Mouse (Mus musculus): Measurements from ENCODE around the gene Scyl1. TPM values are rescaled to one million over a fixed set of nuclear protein-coding genes. Genes with fewer than 3 reads are reported as not detected.

The Scyl1 gene
- polyA plus RNA-seq, 1 experiment = 158 TPM

DNA sequence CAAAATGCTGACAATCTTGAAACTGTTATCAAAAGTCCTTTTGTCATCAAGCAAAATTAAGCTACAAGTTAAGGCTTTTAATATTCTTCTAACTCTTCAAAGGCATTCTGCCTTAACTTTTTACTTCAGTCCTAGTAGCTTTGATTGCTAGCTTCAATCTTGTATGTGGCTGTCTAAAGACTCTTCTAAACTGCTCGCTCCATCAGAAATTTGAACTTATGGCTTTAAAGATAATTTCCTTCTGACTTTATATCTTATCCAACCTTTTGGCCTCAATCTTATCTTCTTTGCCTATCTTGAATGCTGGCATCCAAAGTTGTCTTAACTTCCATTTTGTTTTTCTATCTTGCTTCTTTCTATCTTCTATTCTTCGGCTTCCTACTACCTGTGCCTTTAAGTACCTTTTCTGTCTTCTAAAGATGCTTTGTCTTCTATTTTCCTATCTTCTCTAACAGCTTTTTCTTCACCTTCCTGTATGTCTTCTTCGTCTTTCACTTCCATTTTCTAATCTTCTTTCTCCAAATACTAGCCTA, 30.3 kb upstream of the Scyl1 start:
- WGBS = under 1% methylated on average over 3 of the region's 3 CpGs
- Histone ChIP-seq H3K4me1 (ENCODE audit: control insufficient read depth, insufficient read depth, low read length) (peaks cover 8% of the 10 kb centered on the region), H3K27ac (ENCODE audit: insufficient read depth, low read length) (peak overlapping the region; percentile 52), H3K4me3 (replicated peaks; ENCODE audit: insufficient read depth, low read depth, low read length) (peak overlapping the region; percentile 92), H3K27me3 (ENCODE audit: control insufficient read depth, insufficient read depth, low read length) (no peaks in the 10 kb centered on the region)
- TF ChIP-seq CTCF (IDR thresholded peaks at IDR 0.05; ENCODE audit: borderline replicate concordance, insufficient read depth, low read depth, low read length) (no peak), POLR2A (IDR thresholded peaks at IDR 0.05; ENCODE audit: borderline replicate concordance, insufficient read depth, low read length) (no peak)
- no peak for DNase-seq

DNA sequence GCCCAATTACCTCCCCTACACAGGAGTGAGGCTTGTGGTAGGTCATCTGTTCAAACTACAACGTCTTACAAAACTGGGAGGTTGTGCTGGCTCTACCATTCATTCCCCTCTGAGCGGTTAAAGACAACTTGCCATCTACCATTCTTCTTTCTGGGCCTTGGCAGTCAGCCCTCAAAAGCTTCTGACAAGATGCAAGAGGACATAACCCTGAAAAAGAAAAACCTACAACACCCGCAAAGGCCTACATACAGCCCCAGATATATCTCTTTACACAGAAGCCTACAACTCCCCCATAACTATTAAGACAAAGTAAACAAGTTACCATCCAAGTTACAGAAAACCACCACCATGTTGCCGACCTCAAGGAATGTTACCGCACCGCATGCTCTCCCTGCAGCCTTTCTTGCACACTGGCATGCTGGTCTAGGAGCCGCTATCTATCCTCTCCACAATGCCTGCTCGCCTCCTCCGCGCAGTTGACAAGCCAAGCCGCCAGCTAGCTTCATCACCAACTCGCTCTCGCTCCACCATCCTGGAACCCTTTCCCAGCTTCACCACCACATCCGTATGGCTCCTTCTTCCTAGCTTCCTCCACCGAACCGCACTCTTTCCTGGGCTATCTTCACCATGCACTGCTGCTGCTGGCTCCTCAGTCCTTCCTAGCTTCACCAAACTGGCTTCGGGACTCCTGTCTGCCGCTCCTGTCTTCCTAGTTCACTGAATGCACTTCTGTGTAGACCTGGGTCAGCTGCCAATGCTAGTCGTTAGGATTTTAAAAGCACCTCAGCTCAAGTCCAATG, 29.6 kb upstream of the Scyl1 start:
- Histone ChIP-seq H3K4me1 (ENCODE audit: control insufficient read depth, insufficient read depth, low read length) (peaks cover 6% of the 10 kb centered on the region), H3K27ac (ENCODE audit: insufficient read depth, low read length) (peak overlapping the region; percentile 52), H3K27me3 (ENCODE audit: control insufficient read depth, insufficient read depth, low read length) (no peaks in the 10 kb centered on the region), H3K4me3 (replicated peaks; ENCODE audit: insufficient read depth, low read depth, low read length) (peak overlapping the region; percentile 92)
- peak in 1 of 2 experiments; percentile 66 for DNase-seq
- WGBS = under 1% methylated on average over 19 of the region's 19 CpGs
- TF ChIP-seq CTCF (IDR thresholded peaks at IDR 0.05; ENCODE audit: borderline replicate concordance, insufficient read depth, low read depth, low read length) (no peak), POLR2A (IDR thresholded peaks at IDR 0.05; ENCODE audit: borderline replicate concordance, insufficient read depth, low read length) (peak; percentile 35; the same call in 1 of the 2 replicates)

DNA sequence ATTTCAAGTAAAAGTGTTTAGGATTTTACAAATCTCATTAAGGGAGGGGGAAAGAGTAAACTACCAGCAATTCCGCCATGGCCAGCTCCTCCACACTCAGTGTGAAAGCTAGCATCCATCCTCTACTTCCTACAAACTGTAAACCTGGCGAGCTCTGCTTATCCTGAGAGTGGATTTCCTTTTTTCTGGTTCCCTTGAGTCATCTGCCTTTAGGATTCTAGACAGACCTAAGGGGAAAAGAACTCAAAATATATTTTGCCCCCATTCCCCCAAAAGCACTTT, 29.1 kb upstream of the Scyl1 start:
- Histone ChIP-seq H3K27ac (ENCODE audit: insufficient read depth, low read length) (peak overlapping the region; percentile 52; the same call in 1 of the 2 replicates), H3K27me3 (ENCODE audit: control insufficient read depth, insufficient read depth, low read length) (no peaks in the 10 kb centered on the region), H3K4me1 (ENCODE audit: control insufficient read depth, insufficient read depth, low read length) (peaks cover 6% of the 10 kb centered on the region), H3K4me3 (replicated peaks; ENCODE audit: insufficient read depth, low read depth, low read length) (peak overlapping the region; percentile 92)
- TF ChIP-seq POLR2A (IDR thresholded peaks at IDR 0.05; ENCODE audit: borderline replicate concordance, insufficient read depth, low read length) = no peak
- no peak for TF ChIP-seq CTCF (IDR thresholded peaks at IDR 0.05; ENCODE audit: borderline replicate concordance, insufficient read depth, low read depth, low read length)
- no peak for DNase-seq
- 0% methylated on average over 2 of the region's 2 CpGs for WGBS

GRCm38 (mm10) chr19:5799566-5800349, 28.5 kb upstream of the Scyl1 start:
- Histone ChIP-seq H3K27me3 (ENCODE audit: control insufficient read depth, insufficient read depth, low read length) (no peaks in the 10 kb centered on the region), H3K4me3 (replicated peaks; ENCODE audit: insufficient read depth, low read depth, low read length) (peak overlapping the region; percentile 92), H3K4me1 (ENCODE audit: control insufficient read depth, insufficient read depth, low read length) (peaks cover 11% of the 10 kb centered on the region), H3K27ac (ENCODE audit: insufficient read depth, low read length) (no peak overlapping the region)
- peak; percentile 24; the same call in 1 of the 2 replicates for TF ChIP-seq POLR2A (IDR thresholded peaks at IDR 0.05; ENCODE audit: borderline replicate concordance, insufficient read depth, low read length)
- no peak for TF ChIP-seq CTCF (IDR thresholded peaks at IDR 0.05; ENCODE audit: borderline replicate concordance, insufficient read depth, low read depth, low read length)
- under 1% methylated on average over 10 of the region's 10 CpGs for WGBS
- DNase-seq = peak in 1 of 2 experiments; percentile 35

- TF ChIP-seq CTCF (IDR thresholded peaks at IDR 0.05; ENCODE audit: borderline replicate concordance, insufficient read depth, low read depth, low read length) = no peak
- TF ChIP-seq POLR2A (IDR thresholded peaks at IDR 0.05; ENCODE audit: borderline replicate concordance, insufficient read depth, low read length) = no peak
- Histone ChIP-seq H3K27me3 (ENCODE audit: control insufficient read depth, insufficient read depth, low read length) (no peaks in the 10 kb centered on the region), H3K4me1 (ENCODE audit: control insufficient read depth, insufficient read depth, low read length) (peaks cover 13% of the 10 kb centered on the region), H3K27ac (ENCODE audit: insufficient read depth, low read length) (no peak overlapping the region), H3K4me3 (replicated peaks; ENCODE audit: insufficient read depth, low read depth, low read length) (peak overlapping the region; percentile 92)
- WGBS = 0% methylated on average over 7 of the region's 7 CpGs
- peak in 1 of 2 experiments; percentile 36 for DNase-seq
Observed at GRCm38 (mm10) chr19:5798700-5799479, 27.7 kb upstream of the Scyl1 start.

DNA sequence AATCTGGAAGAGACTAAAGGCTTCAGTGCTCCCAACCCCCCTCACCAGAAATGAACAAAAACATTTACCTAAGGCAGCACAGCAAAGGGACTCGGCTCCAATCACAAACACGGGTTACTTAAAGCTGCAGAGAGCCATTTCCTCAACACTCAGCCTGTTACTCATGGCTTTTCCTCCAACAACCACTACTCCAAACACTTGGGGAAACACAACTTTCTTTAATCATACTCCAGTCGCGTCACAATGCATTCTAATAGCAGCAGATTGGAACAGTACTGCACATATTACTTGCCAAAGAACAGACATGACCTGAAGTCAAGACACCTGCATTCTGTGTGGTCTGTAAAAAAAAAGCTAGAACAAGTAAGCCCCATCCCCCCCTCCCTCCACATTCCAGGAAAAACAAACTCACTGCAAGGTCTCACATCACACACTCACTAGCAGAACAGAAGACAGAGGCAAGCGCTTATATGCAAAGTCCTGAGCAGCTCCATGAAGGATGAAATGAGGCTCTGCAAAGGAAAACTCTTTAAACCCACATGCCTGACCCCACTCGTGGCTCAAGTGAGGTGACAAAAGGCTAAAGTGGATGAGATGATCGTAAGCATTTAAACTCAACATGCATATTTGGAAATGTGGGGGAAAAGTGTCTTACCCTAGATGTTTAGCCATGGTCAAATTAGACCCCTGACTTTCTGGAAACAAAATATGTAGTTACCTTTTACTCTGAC, 26.3 kb upstream of the Scyl1 start:
- WGBS = 0% methylated on average over 7 of the region's 7 CpGs
- no peak for TF ChIP-seq CTCF (IDR thresholded peaks at IDR 0.05; ENCODE audit: borderline replicate concordance, insufficient read depth, low read depth, low read length)
- TF ChIP-seq POLR2A (IDR thresholded peaks at IDR 0.05; ENCODE audit: borderline replicate concordance, insufficient read depth, low read length) = no peak
- Histone ChIP-seq H3K4me3 (replicated peaks; ENCODE audit: insufficient read depth, low read depth, low read length) (peak overlapping the region; percentile 83), H3K27ac (ENCODE audit: insufficient read depth, low read length) (no peak overlapping the region), H3K4me1 (ENCODE audit: control insufficient read depth, insufficient read depth, low read length) (peaks cover 12% of the 10 kb centered on the region), H3K27me3 (ENCODE audit: control insufficient read depth, insufficient read depth, low read length) (no peaks in the 10 kb centered on the region)
- peak in 1 of 2 experiments; percentile 27 for DNase-seq
